Mouse (Mus musculus): ENCODE results near the gene Ddx47. TPM values are rescaled to one million over a fixed set of nuclear protein-coding genes. Genes with fewer than 3 reads are reported as not detected.

Gene Ddx47
- polyA plus RNA-seq, 1 experiment from 2014 or later: 99.7 TPM

Other genes starting within 250 kb of the Ddx47 start
- 13.0 and 13.9 TPM in 2 replicates for gene Dusp16, start 219.0 kb upstream of the Ddx47 start, polyA plus RNA-seq (2015; fragmentation: Nextera tagmentation; extraction: Ambion mirVana)
- 3.6 and 3.7 TPM in 2 replicates for gene Crebl2, start 181.5 kb upstream of the Ddx47 start, polyA plus RNA-seq (2015; fragmentation: Nextera tagmentation; extraction: Ambion mirVana)
- 10.4 and 10.6 TPM in 2 replicates for gene Gpr19, start 113.0 kb upstream of the Ddx47 start, polyA plus RNA-seq (2015; fragmentation: Nextera tagmentation; extraction: Ambion mirVana)
- gene Cdkn1b, start 91.2 kb upstream of the Ddx47 start, polyA plus RNA-seq (2015; fragmentation: Nextera tagmentation; extraction: Ambion mirVana): 15.3 and 15.9 TPM in 2 replicates
- gene Apold1, start 29.9 kb upstream of the Ddx47 start, polyA plus RNA-seq (2015; fragmentation: Nextera tagmentation; extraction: Ambion mirVana): 3.5 and 3.6 TPM in 2 replicates
- gene Gprc5a, start 54.0 kb downstream of the Ddx47 start, polyA plus RNA-seq (2015; fragmentation: Nextera tagmentation; extraction: Ambion mirVana): 8.8 and 10.9 TPM in 2 replicates
- gene Gprc5d, start 106.7 kb downstream of the Ddx47 start, polyA plus RNA-seq (2015; fragmentation: Nextera tagmentation; extraction: Ambion mirVana): not detected in 2 replicates
- gene Fam234b, start 186.4 kb downstream of the Ddx47 start, polyA plus RNA-seq (2015; fragmentation: Nextera tagmentation; extraction: Ambion mirVana): 36.3 and 42.0 TPM in 2 replicates
- gene Hebp1, start 186.4 kb downstream of the Ddx47 start, polyA plus RNA-seq (2015; fragmentation: Nextera tagmentation; extraction: Ambion mirVana): 45.1 and 58.0 TPM in 2 replicates
- 0.41 and 0.47 TPM in 2 replicates for gene Gsg1, start 242.7 kb downstream of the Ddx47 start, polyA plus RNA-seq (2015; fragmentation: Nextera tagmentation; extraction: Ambion mirVana)